Mouse (Mus musculus) right cerebral cortex, postnatal 4 days (tissue): ENCODE results near the gene Fxr2.
A peak's percentile ranks its signal among the peaks of the same experiment; 100 is the strongest.

Experiments used
- DNase-seq: peaks from one replicate; pipeline ENCODE4 v3.0.0-alpha.2; 2022

Fxr2 gene

GRCm38 (mm10) chr11:69632284-69633089 is at the start of gene Fxr2:
Gene Fxr2, plus strand, starts transcription at chr11:69632990.
- DNase-seq, result peak; percentile 100

- DNase-seq, result no peak
These were observed 48.8 kb upstream of the Fxr2 start for GRCm38 (mm10) chr11:69584008-69584407.

DNA sequence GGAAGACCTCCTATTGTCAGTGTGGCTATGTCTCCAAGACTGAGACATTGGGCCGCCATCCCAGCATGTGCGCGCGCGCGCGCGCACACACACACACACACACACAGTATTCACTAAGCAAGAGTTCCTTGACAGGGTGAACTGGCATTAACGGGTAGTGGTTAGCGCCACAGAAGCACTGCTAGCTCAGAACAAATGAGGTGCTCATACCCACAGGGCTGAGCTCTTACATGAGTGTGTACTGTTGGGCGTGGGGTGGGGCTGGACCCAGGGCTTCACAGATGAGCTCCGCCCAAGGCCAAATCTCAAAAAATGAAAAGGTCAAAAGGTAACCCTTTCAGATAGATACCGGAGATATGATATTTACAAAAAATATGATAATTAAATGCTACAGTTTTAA is 47.9 kb upstream of the Fxr2 start:
- no peak for DNase-seq

- no peak for DNase-seq
These were observed 47.0 kb upstream of the Fxr2 start for GRCm38 (mm10) chr11:69585718-69586325.

DNA sequence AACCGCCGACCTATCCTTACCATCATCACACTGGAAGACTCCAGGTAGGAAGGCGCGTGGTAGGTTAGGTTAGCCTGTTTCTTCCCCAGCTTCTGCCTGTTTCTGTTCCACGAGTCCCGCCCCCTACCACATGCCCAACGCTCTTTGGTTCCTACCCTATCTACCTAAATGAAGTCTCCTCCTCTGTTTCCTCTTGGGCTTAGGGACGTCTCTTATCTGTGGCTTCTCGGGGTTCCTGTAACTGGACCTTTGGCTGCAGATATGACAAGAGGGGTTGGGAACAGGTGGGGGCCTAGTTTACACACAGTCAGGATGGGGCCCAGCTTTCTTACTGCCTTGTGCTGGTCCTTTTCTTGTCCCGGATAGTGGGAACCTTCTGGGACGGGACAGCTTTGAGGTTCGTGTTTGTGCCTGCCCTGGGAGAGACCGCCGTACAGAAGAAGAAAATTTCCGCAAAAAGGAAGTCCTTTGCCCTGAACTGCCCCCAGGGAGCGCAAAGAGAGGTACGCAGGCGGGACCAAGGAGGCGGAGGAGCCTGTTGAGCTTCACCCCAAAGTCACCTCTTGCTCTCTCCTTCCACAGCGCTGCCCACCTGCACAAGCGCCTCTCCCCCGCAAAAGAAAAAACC is 43.5 kb upstream of the Fxr2 start:
- no peak for DNase-seq

DNA sequence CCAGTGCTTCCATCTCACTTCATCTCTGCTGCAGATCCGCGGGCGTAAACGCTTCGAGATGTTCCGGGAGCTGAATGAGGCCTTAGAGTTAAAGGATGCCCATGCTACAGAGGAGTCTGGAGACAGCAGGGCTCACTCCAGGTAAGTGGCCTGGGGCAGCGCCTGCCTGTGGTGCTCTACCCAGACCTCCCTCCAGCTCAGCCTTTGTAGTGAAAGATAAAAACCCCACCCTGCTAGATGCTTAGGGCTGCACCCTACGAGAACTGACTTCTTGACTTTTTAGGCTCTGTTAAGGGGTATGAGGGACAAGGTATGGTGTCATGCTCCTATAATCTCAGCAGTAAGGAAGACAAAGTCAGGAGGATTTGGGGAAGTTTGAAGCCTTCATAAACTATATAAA is 42.2 kb upstream of the Fxr2 start:
- no peak for DNase-seq

GRCm38 (mm10) chr11:69591424-69591823 is 41.4 kb upstream of the Fxr2 start:
- no peak for DNase-seq

DNA sequence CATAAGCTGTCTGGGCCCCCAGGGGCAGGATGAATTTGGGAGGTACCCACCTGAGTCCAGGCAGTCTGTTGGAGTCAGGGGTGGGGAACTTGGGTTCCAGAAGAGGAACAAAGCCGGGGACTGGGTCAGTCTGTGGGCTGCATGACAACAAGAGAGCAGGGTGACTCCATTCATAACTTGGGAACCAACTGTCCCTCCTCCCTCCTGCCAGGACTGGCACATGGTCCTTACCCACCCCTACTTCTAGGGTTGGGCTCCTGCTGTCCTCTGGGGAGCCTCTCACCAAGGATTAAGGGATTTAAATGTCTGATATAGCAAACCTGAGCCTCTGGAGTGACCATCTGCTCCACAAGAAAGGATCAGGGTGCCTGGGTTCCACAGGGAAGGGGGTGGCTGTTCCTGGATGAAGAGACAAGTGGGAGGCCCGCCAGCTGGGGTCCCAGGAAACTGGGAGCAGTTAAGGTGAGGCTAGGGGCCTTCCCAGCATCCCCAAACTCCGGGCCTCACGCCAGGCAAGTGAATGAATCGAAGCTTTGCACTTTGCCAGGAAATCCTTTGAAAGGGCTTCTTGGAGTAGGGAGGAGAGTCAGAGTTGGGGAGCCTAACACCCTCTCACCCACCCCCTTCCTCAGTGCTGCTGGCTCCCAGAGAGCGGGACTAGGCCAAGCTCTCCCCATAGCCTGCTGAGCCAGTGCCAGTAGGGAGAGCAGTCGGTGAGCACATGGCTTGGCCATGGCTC is 40.7 kb upstream of the Fxr2 start:
- peak; percentile 82 for DNase-seq

GRCm38 (mm10) chr11:69592799-69593198 is 40.0 kb upstream of the Fxr2 start:
- DNase-seq, result no peak

- no peak for DNase-seq
These were observed 37.9 kb upstream of the Fxr2 start for GRCm38 (mm10) chr11:69594853-69595252.

- DNase-seq, result no peak
These were observed 33.4 kb upstream of the Fxr2 start for GRCm38 (mm10) chr11:69599436-69599835.

DNA sequence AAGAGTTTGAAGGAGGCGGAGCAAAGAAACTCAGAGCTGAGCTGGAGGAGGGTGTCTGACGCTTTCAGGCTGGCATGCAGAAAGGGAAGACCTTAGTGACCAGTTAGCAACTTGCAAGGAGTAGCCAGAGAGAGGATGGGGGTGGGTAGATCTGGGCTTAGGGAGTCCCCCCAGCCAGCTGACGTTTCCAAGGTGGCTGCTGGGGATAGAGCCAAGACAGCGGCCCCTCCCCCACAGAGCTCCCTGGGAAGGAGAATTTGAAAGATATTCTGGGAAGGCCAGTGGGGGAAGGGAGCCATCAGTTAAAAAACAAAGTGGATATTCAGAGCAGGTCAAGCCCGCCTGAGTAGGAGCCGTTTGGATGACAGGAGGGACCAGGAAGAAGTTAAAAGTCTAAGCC is 32.7 kb upstream of the Fxr2 start:
- DNase-seq, result peak; percentile 77

DNA sequence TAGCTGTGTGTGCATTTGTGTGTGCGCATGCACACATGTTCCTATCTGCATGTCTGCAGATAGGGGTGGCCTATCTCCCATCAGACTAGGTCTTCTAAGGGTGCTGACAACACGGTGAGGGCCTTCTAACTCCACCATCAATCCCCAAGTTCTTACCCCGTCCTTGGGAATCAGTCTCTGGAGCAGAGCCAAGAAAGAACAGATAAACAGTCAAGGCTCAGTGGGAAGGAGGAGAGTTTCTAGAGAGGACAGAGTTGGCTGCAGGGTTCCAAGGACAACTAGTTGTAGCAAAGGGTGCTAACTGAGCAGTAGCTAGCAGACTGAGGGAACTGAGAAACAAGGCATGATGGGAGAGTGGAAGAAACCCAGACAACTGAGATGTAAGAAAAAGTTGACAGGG is 31.0 kb upstream of the Fxr2 start:
- no peak for DNase-seq

DNA sequence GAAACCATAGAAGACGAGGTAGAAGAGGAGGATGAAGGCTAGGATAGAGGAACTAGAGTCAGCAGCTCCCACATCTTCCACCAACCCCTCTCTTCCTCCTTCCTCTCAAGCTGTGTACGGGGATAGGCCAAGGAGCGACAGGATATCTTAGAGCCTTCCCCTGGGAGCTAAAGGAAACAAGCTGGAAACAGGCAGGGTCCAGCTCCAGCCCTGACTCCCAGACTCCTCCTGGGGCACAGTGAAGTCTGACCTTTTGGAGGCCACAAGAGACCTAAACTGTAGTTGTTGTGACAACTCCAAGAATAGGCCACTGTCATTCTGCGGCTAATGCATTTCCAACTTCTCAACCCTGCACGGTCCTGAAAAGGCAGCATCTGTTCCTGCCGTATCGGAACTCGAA is 29.3 kb upstream of the Fxr2 start:
- DNase-seq, result no peak

- DNase-seq, result no peak
These were observed 28.4 kb upstream of the Fxr2 start for GRCm38 (mm10) chr11:69604347-69604746.

- peak; percentile 46 for DNase-seq
These were observed 27.8 kb upstream of the Fxr2 start for GRCm38 (mm10) chr11:69604795-69605664.

DNA sequence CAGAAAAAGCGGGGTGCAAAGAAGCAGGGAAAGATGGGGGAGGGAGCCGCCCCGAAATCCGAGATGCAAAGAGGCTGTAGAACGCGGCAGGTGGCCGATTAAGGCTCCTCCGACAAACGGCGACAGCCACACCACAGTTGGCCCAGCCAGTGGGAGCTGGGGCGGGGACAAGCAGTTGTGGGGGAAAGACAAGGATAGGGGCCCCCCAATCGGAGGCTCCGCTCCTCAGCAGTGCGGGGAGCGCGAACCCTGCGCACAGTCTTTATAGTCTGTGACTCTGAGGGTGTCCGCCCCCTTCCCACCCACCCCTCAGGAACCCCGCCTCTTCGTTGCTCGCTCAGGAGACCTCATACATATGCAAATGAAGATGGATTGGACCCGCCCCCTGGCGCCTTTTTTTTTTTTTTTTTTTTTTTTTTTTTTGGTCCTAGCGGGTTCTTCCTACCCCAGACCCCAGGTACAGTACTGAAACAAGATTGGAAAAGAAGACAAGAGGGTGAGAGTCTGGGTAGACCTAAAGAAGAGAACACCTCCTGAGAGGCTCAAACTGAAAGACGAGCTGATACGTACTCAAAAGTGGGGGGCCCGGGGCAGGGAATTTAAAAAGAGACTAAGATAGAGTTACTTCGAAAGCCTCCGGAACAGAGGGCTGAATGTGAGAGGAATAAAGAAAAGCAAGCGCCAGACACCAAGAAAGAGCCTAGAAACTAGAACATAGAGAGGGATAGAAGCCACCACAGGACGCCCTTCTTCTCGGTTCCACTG is 26.9 kb upstream of the Fxr2 start, which contains the start of gene Atp1b2:
Atp1b2 (minus strand) TSS at position 217 of the 765 bp plus-strand sequence.
- peak; percentile 88 for DNase-seq

- DNase-seq, result no peak
These were observed 26.3 kb upstream of the Fxr2 start for GRCm38 (mm10) chr11:69606491-69606795.

- DNase-seq, result no peak
These were observed 26.0 kb upstream of the Fxr2 start for GRCm38 (mm10) chr11:69606832-69607231.

DNA sequence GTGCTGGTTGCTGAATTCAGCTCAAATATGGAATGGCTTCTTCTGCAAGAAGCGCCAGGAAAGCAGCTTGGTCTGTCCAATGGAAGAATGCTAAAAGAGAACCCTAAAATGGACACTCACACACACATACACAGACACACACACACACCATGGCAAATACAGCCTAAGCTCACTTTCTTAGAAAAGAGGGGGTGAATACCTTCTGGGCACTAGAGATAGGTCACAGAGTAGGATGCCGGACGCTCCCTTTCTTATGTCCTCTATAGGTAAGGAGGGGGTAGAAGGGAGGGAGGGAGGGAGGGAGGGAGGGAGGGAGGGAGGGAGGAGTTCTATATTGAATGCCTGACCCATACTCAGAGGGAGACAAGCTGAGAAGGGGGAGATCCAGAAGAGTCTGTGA is 24.3 kb upstream of the Fxr2 start:
- no peak for DNase-seq

DNA sequence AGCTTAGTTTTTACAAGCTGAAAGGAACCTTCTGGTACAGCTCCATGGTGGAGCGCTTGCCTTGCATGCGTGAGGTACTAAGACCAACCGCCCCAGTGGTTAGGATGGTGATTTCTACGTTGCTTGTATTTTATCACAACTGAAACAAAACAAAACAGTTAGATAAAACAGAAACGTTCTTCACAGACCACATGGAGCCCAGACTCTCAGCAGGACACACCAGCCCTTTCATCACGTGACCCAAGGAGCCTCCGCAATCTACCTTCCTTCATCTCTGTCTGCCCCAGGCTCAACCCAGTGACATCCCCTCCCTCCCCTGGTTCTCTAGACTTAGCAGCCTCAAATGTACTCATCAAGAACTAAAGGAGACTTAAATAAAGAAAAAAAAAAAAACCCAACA is 23.4 kb upstream of the Fxr2 start:
- no peak for DNase-seq

DNA sequence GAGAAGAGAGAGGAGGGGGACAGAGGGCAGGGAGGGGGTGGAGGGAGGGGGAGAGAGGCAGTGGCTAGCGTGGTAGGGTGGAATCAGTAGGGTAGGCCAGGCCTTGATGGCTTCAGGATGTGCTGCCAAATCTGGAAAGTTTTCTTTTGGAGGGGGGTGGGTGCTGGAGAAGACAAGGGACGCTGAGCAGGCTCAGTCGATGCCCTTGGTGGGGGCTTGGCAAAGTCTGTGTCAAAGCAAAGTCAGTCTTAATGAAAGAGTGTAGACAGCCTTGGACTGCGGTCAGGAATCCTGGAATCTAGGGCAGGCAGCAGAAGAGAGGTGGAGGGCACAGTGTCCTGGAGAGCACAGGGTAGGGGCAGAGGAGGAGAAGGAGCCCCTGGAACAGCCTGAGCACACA is 21.9 kb upstream of the Fxr2 start:
- DNase-seq, result no peak
